Comparison of ENCODE assay signal across 20 mouse cellular contexts in the genomic region with DNA sequence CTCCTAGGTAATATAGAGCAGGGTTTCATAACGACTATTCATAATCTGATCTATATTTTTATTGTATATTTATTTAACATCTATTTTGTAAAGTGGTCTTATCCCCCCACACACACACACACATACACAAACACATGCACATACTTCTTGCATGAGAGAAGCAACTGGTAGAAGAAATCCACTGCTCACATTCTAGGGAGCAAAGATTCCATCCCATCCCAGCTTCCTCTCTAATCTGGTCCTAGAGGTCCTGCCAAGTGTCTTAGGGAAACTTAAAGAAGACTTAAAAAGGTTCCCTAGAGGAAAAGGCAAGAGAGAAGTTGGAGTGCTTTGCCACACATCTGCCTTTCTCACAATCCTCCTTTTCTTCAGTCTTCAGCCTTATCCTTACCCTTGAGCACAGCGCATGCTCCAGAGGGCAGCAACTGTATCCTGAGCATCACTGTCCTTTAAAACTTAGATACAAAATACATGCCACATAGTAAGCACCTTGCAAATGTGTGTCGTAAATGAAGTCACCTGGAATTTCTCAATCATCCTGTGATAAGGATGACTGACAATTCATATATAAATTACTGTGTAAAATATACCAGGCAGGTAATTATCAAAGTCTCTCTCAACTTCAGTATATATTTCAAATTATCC.
"Had no signal": no experiment of that assay in that cellular context is flagged by ENCODE, and none has a peak within 500 bp of the region (broad histone marks: within the 10 kb centered on the region; RNA-seq: fewer than 3 reads in every experiment).

No protein-coding gene starts in this region.

- H3K4me2 ChIP-seq: limb, embryonic 12.5 days; limb, embryonic 15.5 days; liver, embryonic 11.5 days; midbrain, embryonic 11.5 days; midbrain, embryonic 15.5 days; neural tube, embryonic 12.5 days; neural tube, embryonic 15.5 days; stomach, embryonic 15.5 days had no signal

- H3K36me3 ChIP-seq: limb, embryonic 12.5 days; limb, embryonic 15.5 days; midbrain, embryonic 15.5 days; neural tube, embryonic 12.5 days; neural tube, embryonic 15.5 days; stomach, embryonic 15.5 days had no signal

- H3K4me3 ChIP-seq: limb, embryonic 12.5 days; limb, embryonic 15.5 days; midbrain, embryonic 15.5 days; neural tube, embryonic 12.5 days; neural tube, embryonic 15.5 days; stomach, embryonic 15.5 days had no signal

- H3K9ac ChIP-seq: limb, embryonic 12.5 days; limb, embryonic 15.5 days; liver, embryonic 14.5 days; liver, postnatal 0 days; midbrain, embryonic 15.5 days; neural tube, embryonic 12.5 days; neural tube, embryonic 15.5 days; stomach, embryonic 15.5 days had no signal

- H3K4me1 ChIP-seq: limb, embryonic 12.5 days; limb, embryonic 15.5 days; midbrain, embryonic 15.5 days; neural tube, embryonic 12.5 days; neural tube, embryonic 15.5 days; stomach, embryonic 15.5 days had no signal

- H3K9me3 ChIP-seq: limb, embryonic 12.5 days; limb, embryonic 15.5 days; midbrain, embryonic 15.5 days; neural tube, embryonic 12.5 days; neural tube, embryonic 15.5 days; stomach, embryonic 15.5 days had no signal

- ATAC-seq: liver, postnatal 0 days; midbrain, embryonic 15.5 days had no signal

- DNase-seq: kidney, adult 18-20 months; kidney, adult 9 months; kidney, postnatal 25 days; left cerebral cortex, postnatal 4 days; liver, postnatal 0 days; lung, postnatal 14 days; lung, postnatal 4 days; retina, postnatal 1 day; right cerebral cortex, postnatal 25 days; spleen, adult 18-20 months; thymus, postnatal 25 days had no signal

- H3K27me3 ChIP-seq: limb, embryonic 12.5 days; limb, embryonic 15.5 days; midbrain, embryonic 15.5 days; neural tube, embryonic 12.5 days; neural tube, embryonic 15.5 days; stomach, embryonic 15.5 days had no signal

- H3K27ac ChIP-seq: limb, embryonic 12.5 days; limb, embryonic 15.5 days; liver, embryonic 14.5 days; midbrain, embryonic 15.5 days; neural tube, embryonic 12.5 days; neural tube, embryonic 15.5 days; stomach, embryonic 15.5 days had no signal
